Mouse (Mus musculus) midbrain, embryonic 11.5 days (tissue): ENCODE results near the gene Slc4a7. TPM values are rescaled to one million over a fixed set of nuclear protein-coding genes. Genes with fewer than 3 reads are reported as not detected.

Source experiments
- polyA plus RNA-seq: library from polyadenylated mRNA; unstranded; fragments of >200 nt; fragmentation: Nextera tagmentation; extraction: Ambion mirVana; gene quantifications from 2 replicates; pipeline ENCODE4 v1.2.1, GENCODE M21; 2014

Gene Slc4a7
- polyA plus RNA-seq, 1 experiment from 2014 or later: 24.6 TPM

Other genes starting within 250 kb of the Slc4a7 start
- 0.03 TPM in 1 of 2 replicates, not detected in the other for gene Nek10, start 101.1 kb downstream of the Slc4a7 start, polyA plus RNA-seq